Mouse (Mus musculus) stomach, adult 2 months (tissue): ENCODE measurements around the gene Ppm1d. TPM values are rescaled to one million over a fixed set of nuclear protein-coding genes. Genes with fewer than 3 reads are reported as not detected.

ENCODE experiments used
- polyA plus RNA-seq: library from polyadenylated mRNA; depleted of rRNA; stranded (reverse); fragments of >200 nt; gene quantifications from 2 replicates; pipeline ENCODE4 v1.2.3, GENCODE M21; 2012; rRNA removed

Gene Ppm1d
- 1.6 and 2.7 TPM in 2 replicates for polyA plus RNA-seq

GRCm38 (mm10) chr11:85310713-85311574 is at the start of gene Ppm1d:
Gene Ppm1d (plus strand): TSS chr11:85311244.

GRCm38 (mm10) chr11:85352539-85353380 is 41.7 kb downstream of the Ppm1d start, which contains the start of gene Bcas3:
Gene Bcas3 (plus strand): TSS chr11:85353167.

Other genes with a start within 250 kb of the Ppm1d start
- 0.90 and 0.96 TPM in 2 replicates for gene Usp32, start 171.1 kb upstream of the Ppm1d start, polyA plus RNA-seq
- not detected in 2 replicates for gene 1700125H20Rik, start 140.8 kb upstream of the Ppm1d start, polyA plus RNA-seq
- gene Appbp2, start 76.1 kb upstream of the Ppm1d start, polyA plus RNA-seq, result 3.7 and 3.9 TPM in 2 replicates
- 18.7 and 21.2 TPM in 2 replicates for gene Bcas3, start 41.9 kb downstream of the Ppm1d start, polyA plus RNA-seq